Mouse (Mus musculus) layer of hippocampus, postnatal 10 days (tissue): ENCODE results near the gene Tspear. TPM values are rescaled to one million over a fixed set of nuclear protein-coding genes. Genes with fewer than 3 reads are reported as not detected.
A peak's percentile ranks its signal among the peaks of the same experiment; 100 is the strongest.
"Not testable (repeated sequence)": the region's sequence is repeated elsewhere in the genome, so short reads cannot be mapped to it uniquely, and the experiment has no call there.

Source experiments
- DNase-seq, 2 experiments: peaks; one replicate each; pipeline ENCODE4 v3.0.0; 2021; ENCODE audit warnings: low spot score in 2 of 2
- long read RNA-seq: library from polyadenylated mRNA; stranded (forward); transcript quantifications from one replicate; pipeline ENCODE4 v2.0.0, GENCODE M21; 2023
- total RNA-seq, 2 experiments: library from RNA; stranded (reverse); gene quantifications; 2 replicates each; pipeline ENCODE4 v1.2.3; 2021

Gene Tspear
- total RNA-seq = not detected
- long read RNA-seq, partial matches to known transcripts = 0 of 2 reads
- long read RNA-seq, other reads (novel, unspliced or antisense) = 2 of 2 reads

GRCm38 (mm10) chr10:77685895-77686664, at the start of gene Tspear:
TSS of gene Tspear (plus strand) at chr10:77686569.
- DNase-seq = no peak

DNA sequence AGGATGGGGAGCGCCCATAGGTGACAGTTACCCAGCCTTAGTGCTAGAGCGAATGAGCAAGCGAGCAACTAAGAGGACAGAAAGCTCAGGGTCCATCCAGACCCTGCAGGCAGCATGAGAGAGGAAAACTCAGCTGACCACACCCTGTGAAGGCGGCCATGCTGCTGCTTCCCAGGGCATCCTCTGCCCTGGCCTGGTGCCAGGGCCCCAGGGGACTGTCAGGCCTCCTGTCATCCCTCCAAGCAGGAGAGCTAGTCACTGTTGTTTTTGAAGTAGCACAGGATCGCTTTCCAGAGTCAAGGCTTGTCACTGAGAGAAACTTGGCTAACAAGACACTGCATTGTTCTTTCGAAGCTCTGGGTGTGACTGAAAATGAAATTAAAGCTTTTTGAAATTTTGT, 47.4 kb upstream of the Tspear start:
- no peak for DNase-seq

DNA sequence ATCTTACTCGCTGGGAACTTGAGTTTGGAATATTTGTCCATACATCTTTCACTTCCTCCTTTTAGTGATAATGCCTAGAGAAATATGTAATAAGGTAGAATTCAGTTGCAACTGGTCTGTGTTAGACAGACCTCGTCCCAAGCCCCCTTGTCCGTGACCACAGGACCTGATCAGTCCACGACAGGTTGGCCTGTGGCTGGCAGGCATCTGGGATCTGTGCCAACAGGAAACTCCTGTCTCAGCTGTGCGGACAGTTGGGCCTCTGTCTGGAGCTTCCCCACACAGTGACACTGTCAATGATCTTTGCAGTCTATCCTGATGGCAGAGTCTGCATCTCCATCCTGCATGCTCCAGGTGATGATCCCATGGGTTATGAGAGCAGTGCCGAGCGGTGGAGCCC, 43.2 kb upstream of the Tspear start:
- DNase-seq = no peak

GRCm38 (mm10) chr10:77645571-77645970, 40.8 kb upstream of the Tspear start:
- no peak for DNase-seq

DNA sequence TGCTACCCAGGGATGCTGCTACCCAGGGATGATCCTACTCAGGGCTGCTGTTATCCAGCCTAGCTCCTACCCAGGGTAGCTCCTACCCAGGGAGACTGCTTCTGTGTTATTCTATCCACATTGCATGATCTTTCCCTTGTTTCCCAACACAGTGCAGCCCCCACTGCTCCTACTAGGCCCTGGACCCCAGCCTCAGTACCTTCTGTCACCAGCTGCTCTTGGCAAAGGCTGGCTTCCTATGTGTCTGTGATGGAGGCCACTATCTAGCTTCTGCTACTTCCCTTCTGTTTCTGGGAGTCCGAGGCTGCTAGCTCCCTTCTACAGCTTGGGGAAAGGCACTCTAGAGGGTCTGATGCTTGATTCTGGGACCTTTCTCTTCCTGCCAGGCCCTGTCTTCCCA, 38.9 kb upstream of the Tspear start:
- no peak for DNase-seq

DNA sequence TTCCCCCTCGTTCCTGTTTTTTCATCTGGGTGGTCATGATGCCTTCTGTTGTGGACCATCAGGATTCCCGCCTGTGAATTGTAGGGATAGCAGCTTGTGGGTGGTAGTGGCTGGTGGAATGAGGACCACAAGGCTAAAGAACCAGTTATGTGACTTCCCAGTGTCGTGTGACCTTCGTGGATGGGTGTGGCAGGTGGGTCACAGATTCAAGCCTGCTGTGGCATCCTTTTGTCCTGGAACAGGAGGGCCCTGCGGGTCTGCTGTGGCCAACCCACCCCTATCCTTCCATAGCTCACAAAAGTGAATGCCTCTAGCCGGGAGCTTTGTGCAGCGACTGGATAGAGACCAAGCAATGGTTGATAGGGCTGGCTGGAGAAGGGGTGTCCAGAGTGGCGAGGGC, 38.5 kb upstream of the Tspear start:
- no peak for DNase-seq

DNA sequence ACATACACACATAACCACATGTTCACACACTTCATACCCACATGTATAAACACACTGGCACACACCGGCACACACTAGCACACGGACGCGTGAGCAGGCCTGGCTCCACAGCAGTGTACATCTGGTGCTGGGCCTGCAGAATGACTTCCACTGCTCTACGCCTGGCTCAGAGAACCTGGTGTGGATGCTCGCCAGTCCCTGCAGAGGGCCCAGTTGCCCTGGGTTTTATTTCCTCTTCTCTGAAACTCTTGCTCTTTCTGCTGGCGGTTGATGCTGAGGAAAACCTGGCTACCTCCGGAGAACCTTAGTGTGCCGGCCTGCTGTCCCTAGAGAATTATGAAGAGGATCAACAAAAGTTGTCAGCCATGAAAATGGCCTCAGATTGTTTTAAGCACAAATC, 34.3 kb upstream of the Tspear start:
- no peak for DNase-seq

DNA sequence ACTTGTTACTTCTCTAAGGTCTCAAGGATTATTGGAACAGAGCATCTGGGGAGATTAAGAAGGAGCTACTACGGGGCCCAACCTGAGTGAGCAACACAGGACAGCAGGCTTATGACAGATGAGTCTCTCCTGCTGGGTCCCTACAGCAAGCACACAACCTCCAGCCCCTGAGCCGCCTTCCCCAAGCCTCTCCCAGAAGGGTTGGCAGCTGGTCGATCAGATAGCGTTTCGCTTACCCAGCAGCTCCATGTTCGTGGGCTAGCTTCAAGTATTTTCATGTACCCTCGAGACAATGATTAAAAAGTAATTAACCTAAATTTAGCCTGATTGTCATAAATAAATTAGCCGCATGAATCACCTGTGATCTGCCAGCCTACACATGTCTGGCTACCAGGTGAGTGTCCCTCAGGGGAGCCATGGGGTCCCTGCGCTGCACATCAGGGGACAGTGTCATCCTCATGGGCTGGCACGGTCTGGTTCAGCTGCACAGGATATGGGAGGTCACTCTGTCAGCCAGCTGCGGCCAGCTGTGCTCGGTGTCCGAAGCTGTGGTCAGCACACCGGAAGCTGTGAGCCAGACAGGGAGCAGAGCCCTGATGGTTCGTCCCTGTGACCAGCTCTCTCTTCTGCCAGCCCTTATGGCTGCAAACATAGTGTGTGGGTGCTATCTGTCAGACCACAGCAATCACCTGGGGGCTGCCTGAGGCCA, 27.9 kb upstream of the Tspear start:
- DNase-seq = no peak

- no peak for DNase-seq
Observed at GRCm38 (mm10) chr10:77663949-77664665, 22.3 kb upstream of the Tspear start.

- no peak for DNase-seq
Observed at GRCm38 (mm10) chr10:77666342-77666741, 20.0 kb upstream of the Tspear start.

- no peak for DNase-seq
Observed at GRCm38 (mm10) chr10:77667402-77667801, 19.0 kb upstream of the Tspear start.

- DNase-seq = no peak
Observed at GRCm38 (mm10) chr10:77670710-77671109, 15.7 kb upstream of the Tspear start.

DNA sequence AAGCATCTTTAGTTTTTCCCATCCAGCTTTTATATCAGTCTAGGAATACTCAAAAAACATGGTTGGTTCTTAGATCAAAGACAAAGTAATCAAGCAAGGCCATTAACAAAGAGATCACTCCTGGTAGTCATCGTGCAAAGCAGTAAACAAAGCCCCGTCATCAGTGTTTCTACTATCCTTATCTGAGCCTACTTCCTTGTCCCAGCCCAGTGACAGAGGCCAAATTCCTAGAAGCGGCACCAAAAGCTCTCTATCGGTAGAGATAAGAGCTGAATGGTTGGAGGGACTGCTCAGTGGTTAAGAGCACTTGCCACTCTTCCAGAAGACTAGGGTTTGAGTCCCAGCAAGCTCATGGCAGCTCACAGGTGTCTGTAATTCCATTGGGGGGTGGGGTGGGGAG, 14.8 kb upstream of the Tspear start:
- no peak for DNase-seq

- no peak for DNase-seq
Observed at GRCm38 (mm10) chr10:77673765-77674164, 12.6 kb upstream of the Tspear start.

DNA sequence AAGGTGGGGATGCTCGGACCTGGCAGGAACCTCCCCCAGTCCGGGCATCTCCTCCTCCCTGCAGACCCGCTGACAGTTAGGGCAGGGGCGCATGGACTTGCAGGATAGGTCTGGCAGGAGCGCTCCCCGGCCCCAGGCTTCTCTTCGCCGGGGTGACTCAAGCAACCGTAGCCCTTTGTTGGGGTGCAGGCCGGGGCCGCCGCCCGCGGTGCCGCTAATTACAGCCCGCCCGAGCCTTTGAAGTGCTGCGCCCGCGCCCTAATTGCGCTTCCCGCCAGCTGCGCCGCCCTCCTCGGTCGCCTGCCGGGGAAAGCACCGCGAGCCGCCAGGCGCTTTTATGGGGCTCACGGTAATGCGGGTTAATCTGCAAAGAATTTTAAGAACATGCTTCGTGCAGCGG, 8.8 kb upstream of the Tspear start:
- peak; percentile 32 to 47 for DNase-seq

DNA sequence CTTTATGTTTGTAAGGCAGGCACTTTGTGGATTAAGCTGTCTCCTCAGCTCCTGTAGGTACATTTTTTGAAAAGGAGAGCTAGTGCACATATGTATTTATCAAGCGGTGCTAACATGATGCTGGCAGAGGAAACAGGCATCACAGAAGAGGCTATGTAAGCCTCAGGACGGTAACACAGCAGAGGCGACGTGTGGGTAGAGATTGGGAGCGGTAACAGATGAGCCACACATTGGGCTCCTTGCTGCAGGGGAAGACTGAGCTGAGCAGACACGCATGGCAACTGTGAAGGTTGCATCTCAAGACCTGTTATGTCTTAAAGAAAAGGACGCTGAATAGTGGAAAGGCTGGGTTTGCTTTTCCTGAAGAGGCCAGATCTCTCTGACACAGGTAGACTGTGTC, 3.4 kb upstream of the Tspear start:
- no peak for DNase-seq

GRCm38 (mm10) chr10:77684181-77684580, 2.2 kb upstream of the Tspear start:
- no peak for DNase-seq

DNA sequence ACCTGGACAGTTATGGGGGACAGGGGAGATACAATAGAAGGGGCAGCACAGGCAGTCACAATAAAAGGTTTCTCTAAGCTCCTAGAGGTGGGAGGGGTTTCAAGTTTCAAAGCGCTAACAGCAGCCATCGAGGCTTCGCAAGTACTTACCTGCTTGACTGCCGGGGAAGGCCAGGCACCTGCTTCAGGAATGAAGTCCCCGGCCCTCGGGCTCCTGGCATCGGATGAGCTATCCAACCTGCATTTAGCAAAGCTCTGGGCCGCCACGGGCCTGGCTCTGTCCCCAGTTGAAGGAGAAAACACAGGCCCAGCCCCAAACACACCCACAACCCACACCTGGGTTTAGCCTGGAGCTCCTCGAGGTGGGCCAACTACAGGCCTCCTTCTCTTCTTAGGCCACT, 652 bp downstream of the Tspear start:
- no peak for DNase-seq

- not testable (repeated sequence) for DNase-seq
Observed at GRCm38 (mm10) chr10:77690356-77690807, 4.0 kb downstream of the Tspear start, which contains the start of gene Gm19402. TSS of gene Gm19402 (minus strand) at chr10:77690757.

- DNase-seq = no peak
Observed at GRCm38 (mm10) chr10:77697133-77697532, 10.8 kb downstream of the Tspear start, which contains the start of gene Gm9508. TSS of gene Gm9508 (minus strand) at chr10:77697233.

DNA sequence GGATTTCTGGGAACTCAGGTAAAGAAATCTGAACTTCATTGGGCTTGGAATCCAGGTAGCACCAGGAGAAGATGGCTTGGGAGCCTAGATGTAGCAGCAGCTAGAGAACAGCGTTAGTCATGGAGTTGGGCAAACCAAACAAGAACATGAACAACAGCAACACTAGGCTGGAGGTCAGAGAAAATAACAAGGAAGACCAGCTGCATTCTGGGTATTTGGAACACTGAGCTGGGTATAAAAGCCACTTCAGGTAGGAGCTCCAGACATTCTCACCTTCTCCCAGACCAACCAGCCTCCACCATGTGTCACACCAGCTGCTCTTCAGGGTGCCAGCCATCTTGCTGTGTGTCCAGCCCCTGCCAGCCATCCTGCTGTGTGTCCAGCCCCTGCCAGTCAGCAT, 20.0 kb downstream of the Tspear start, which contains the start of gene Gm10272:
TSS of gene Gm10272 (plus strand) at position 301 of the 400 bp plus-strand sequence.
- DNase-seq = no peak

GRCm38 (mm10) chr10:77709831-77710230, 23.5 kb downstream of the Tspear start:
- DNase-seq = no peak
